Mouse (Mus musculus): ENCODE measurements around the gene Ranbp3. TPM values are rescaled to one million over a fixed set of nuclear protein-coding genes. Genes with fewer than 3 reads are reported as not detected.

Ranbp3 gene
- polyA plus RNA-seq, 1 experiment from 2014 or later, result 28.8 TPM

GRCm38 (mm10) chr17:56756703-56757399, 83.8 kb downstream of the Ranbp3 start:
- peak overlapping the region; percentile 98 for H3K4me2 ChIP-seq (replicated peaks; ENCODE audit: low read depth)
- peak; percentile 75 for TF ChIP-seq CTCF (IDR thresholded peaks at IDR 0.05; ENCODE audit: low read depth)
- H3K9me3 ChIP-seq (ENCODE audit: control insufficient read depth), result no peaks in the 10 kb centered on the region
- peak overlapping the region; percentile 49 for H3K4me3 ChIP-seq (ENCODE audit: low read depth, low read length)
- no peaks in the 10 kb centered on the region; the same call in 1 of the 2 replicates for H3K36me3 ChIP-seq (ENCODE audit: control insufficient read depth, insufficient read depth)
- peak overlapping the region; percentile 41 for H3K9ac ChIP-seq (ENCODE audit: low read depth, low read length)
- H3K27ac ChIP-seq (ENCODE audit: low read depth, low read length), result no peak overlapping the region
- under 1% methylated on average over 51 of the region's 51 CpGs for WGBS
- peaks cover 8% of the 10 kb centered on the region; the same call in 1 of the 2 replicates for H3K27me3 ChIP-seq (replicated peaks; ENCODE audit: control insufficient read depth, insufficient read depth, low read length)
- ATAC-seq, result peak; percentile 7; the same call in 1 of the 2 replicates
- H3K4me1 ChIP-seq (replicated peaks; ENCODE audit: control insufficient read depth, insufficient read depth, low read length), result peaks cover 6% of the 10 kb centered on the region

DNA sequence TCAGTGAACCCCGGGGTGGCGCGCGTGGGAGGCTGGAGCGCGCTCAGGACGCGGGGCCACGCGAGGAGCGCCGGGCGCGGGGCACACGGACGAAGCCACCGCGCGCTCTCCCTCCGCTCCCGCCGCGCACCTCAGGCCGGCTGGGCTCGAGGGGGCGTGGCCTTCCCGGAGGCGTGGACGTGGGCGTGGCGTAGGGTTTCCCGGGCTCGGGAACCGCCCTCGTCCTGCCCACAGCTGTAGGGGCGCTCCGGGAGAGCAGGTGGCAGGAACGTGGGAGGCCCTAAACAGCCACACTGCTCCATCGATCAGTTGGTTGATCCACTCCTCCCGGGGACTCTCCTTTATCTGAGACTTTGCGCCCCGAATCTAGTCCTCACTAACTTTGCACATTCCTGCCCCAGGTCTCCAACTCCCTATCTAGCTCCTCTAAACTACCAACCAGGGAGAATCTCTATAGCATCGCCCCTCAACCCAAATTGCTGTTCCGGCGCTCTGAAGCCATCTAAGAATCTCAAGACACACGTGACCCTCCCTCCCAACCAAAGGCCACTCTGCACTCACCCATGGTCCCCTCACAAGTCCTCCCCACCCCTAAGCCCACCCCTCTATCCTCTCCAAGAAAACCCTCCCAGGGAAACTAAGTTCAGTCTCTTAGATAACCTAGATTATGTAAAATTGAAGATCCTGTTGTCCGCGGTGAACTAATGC, 84.5 kb downstream of the Ranbp3 start, which contains the start of gene Nrtn:
Nrtn (minus strand) TSS at position 115 of the 708 bp plus-strand sequence.
- Histone ChIP-seq H3K9ac (ENCODE audit: low read depth, low read length) (peak within 1 kb of the TSS; percentile 41), H3K4me3 (ENCODE audit: low read depth, low read length) (peak within 1 kb of the TSS; percentile 49), H3K27ac (ENCODE audit: low read depth, low read length) (no peak within 1 kb of the TSS), H3K27me3 (replicated peaks; ENCODE audit: control insufficient read depth, insufficient read depth, low read length) (peaks cover 8% of the 10 kb centered on the region; the same call in 1 of the 2 replicates), H3K4me1 (replicated peaks; ENCODE audit: control insufficient read depth, insufficient read depth, low read length) (peaks cover 6% of the 10 kb centered on the region), H3K36me3 (ENCODE audit: control insufficient read depth, insufficient read depth) (no peaks in the 10 kb centered on the region; the same call in 1 of the 2 replicates), H3K4me2 (replicated peaks; ENCODE audit: low read depth) (peak within 1 kb of the TSS; percentile 98), H3K9me3 (ENCODE audit: control insufficient read depth) (no peaks in the 10 kb centered on the region)
- WGBS, result under 1% methylated on average over 37 of the region's 48 CpGs
- TF ChIP-seq CTCF (IDR thresholded peaks at IDR 0.05; ENCODE audit: low read depth), result 0 out of 2 replicates have a peak, but pooled peaks have one; percentile 12
- peak; percentile 72 for ATAC-seq

DNA sequence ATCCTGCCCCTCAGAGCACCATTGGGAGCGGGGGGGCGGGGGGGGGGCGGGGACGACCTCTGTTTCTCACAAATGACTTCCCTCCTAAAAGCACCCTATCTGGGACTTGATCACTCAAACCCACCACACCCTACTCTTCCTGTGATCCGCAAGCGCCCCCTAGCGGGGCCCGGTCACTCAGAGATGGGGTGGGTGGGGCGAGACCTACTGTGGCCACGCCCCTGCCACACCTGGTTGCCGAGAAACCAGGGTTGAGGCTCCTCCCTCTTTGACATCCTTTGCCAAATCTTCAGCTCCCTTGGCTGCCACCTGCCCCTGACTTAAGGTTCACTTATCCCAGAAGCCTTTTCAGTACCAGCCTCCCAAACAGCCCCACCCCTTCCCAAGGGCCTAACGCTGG, 85.0 kb downstream of the Ranbp3 start:
- H3K4me3 ChIP-seq (ENCODE audit: low read depth, low read length), result no peak overlapping the region
- H3K9ac ChIP-seq (ENCODE audit: low read depth, low read length), result no peak overlapping the region

DNA sequence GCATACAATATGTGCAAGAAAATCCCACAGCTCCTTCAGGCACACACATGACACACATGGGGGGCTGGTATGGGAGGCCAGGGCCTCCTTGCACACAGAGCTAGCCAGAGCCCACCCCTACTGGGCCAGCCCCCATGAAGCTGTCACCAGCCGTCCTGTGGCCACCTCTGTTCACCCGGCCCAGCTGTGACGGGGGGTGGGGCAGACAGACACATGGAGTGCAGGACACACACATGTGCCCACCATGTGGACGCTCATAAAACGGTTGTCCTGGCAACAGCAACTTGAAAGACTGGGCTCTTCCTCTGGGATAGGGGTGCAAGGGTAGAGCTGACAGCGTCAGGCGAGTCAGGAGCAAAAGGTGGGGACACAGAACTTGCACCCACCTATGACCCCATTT, 86.2 kb downstream of the Ranbp3 start:
- H3K36me3 ChIP-seq (ENCODE audit: control insufficient read depth, insufficient read depth), result no peaks in the 10 kb centered on the region
- no peak overlapping the region for H3K27ac ChIP-seq (ENCODE audit: low read depth, low read length)
- no peak overlapping the region for H3K4me2 ChIP-seq (replicated peaks; ENCODE audit: low read depth)
- no peak overlapping the region for H3K9ac ChIP-seq (ENCODE audit: low read depth, low read length)
- H3K27me3 ChIP-seq (replicated peaks; ENCODE audit: control insufficient read depth, insufficient read depth, low read length), result 0 out of 2 replicates have a peak, but pooled peaks cover 7% of the 10 kb centered on the region
- ATAC-seq, result no peak
- no peak for TF ChIP-seq CTCF (IDR thresholded peaks at IDR 0.05; ENCODE audit: low read depth)
- no peaks in the 10 kb centered on the region for H3K9me3 ChIP-seq (ENCODE audit: control insufficient read depth)
- WGBS, result 69% methylated on average over 7 of the region's 7 CpGs
- H3K4me3 ChIP-seq (ENCODE audit: low read depth, low read length), result no peak overlapping the region
- peaks cover 6% of the 10 kb centered on the region for H3K4me1 ChIP-seq (replicated peaks; ENCODE audit: control insufficient read depth, insufficient read depth, low read length)

More for the DNA sequence above, 85.0 kb downstream of the Ranbp3 start:
- Histone ChIP-seq H3K4me2 (replicated peaks; ENCODE audit: low read depth) (peak overlapping the region; percentile 98), H3K4me1 (replicated peaks; ENCODE audit: control insufficient read depth, insufficient read depth, low read length) (peaks cover 6% of the 10 kb centered on the region), H3K36me3 (ENCODE audit: control insufficient read depth, insufficient read depth) (no peaks in the 10 kb centered on the region), H3K9me3 (ENCODE audit: control insufficient read depth) (no peaks in the 10 kb centered on the region), H3K27me3 (replicated peaks; ENCODE audit: control insufficient read depth, insufficient read depth, low read length) (0 out of 2 replicates have a peak, but pooled peaks cover 8% of the 10 kb centered on the region), H3K27ac (ENCODE audit: low read depth, low read length) (no peak overlapping the region)
- ATAC-seq, result peak; percentile 29; the same call in 1 of the 2 replicates
- TF ChIP-seq CTCF (IDR thresholded peaks at IDR 0.05; ENCODE audit: low read depth), result peak; percentile 77
- 6% methylated on average over 12 of the region's 12 CpGs for WGBS

DNA sequence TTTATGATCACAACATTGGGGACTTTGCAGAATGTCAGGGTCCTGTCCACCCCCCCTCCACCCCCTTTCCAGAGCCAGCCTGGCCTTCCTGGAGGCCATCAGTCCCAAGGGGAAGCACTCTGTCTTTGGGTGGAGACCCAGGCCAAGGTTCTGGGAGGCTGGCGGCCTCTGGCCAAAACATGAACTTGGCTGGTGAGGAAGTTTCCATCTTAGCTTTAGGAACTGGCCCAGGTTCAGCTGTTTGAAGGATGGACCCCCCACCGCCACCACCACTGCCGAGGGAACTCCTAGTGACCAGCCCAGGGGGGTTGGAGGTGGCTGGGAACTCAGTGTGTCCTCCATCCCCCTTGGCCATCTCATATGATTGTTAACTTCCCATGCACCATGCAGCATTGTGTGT, 88.0 kb downstream of the Ranbp3 start:
- 68% methylated on average over 3 of the region's 3 CpGs for WGBS

More for the DNA sequence above, 88.0 kb downstream of the Ranbp3 start:
- TF ChIP-seq CTCF (IDR thresholded peaks at IDR 0.05; ENCODE audit: low read depth), result no peak
- Histone ChIP-seq H3K27ac (ENCODE audit: low read depth, low read length) (no peak overlapping the region), H3K36me3 (ENCODE audit: control insufficient read depth, insufficient read depth) (no peaks in the 10 kb centered on the region), H3K4me3 (ENCODE audit: low read depth, low read length) (no peak overlapping the region), H3K4me1 (replicated peaks; ENCODE audit: control insufficient read depth, insufficient read depth, low read length) (peaks cover 10% of the 10 kb centered on the region), H3K4me2 (replicated peaks; ENCODE audit: low read depth) (no peak overlapping the region), H3K9ac (ENCODE audit: low read depth, low read length) (no peak overlapping the region), H3K27me3 (replicated peaks; ENCODE audit: control insufficient read depth, insufficient read depth, low read length) (no peaks in the 10 kb centered on the region), H3K9me3 (ENCODE audit: control insufficient read depth) (no peaks in the 10 kb centered on the region)
- ATAC-seq, result no peak

Other genes starting within 250 kb of the Ranbp3 start
- gene Ptprs, start 196.8 kb upstream of the Ranbp3 start, polyA plus RNA-seq (2015; fragmentation: Nextera tagmentation; extraction: Ambion mirVana), result 15.2 and 15.7 TPM in 2 replicates
- not detected in 2 replicates for gene Znrf4, start 160.9 kb upstream of the Ranbp3 start, polyA plus RNA-seq (2015; fragmentation: Nextera tagmentation; extraction: Ambion mirVana)
- not detected in 2 replicates for gene Gm20219, start 118.9 kb upstream of the Ranbp3 start, polyA plus RNA-seq (2015; fragmentation: Nextera tagmentation; extraction: Ambion mirVana)
- gene Safb2, start 88.7 kb upstream of the Ranbp3 start, polyA plus RNA-seq (2015; fragmentation: Nextera tagmentation; extraction: Ambion mirVana), result 22.3 and 31.3 TPM in 2 replicates
- 40.0 and 44.9 TPM in 2 replicates for gene Safb, start 88.5 kb upstream of the Ranbp3 start, polyA plus RNA-seq (2015; fragmentation: Nextera tagmentation; extraction: Ambion mirVana)
- gene 2410015M20Rik, start 63.5 kb upstream of the Ranbp3 start, polyA plus RNA-seq (2015; fragmentation: Nextera tagmentation; extraction: Ambion mirVana), result 358 and 361 TPM in 2 replicates
- gene Rpl36, start 59.9 kb upstream of the Ranbp3 start, polyA plus RNA-seq (2015; fragmentation: Nextera tagmentation; extraction: Ambion mirVana), result 1,422 and 1,459 TPM in 2 replicates
- gene Lonp1, start 46.4 kb upstream of the Ranbp3 start, polyA plus RNA-seq (2015; fragmentation: Nextera tagmentation; extraction: Ambion mirVana), result 23.2 and 25.5 TPM in 2 replicates
- gene Catsperd, start 45.2 kb upstream of the Ranbp3 start, polyA plus RNA-seq (2015; fragmentation: Nextera tagmentation; extraction: Ambion mirVana), result 0.65 and 0.68 TPM in 2 replicates
- gene Ndufa11, start 44.5 kb downstream of the Ranbp3 start, polyA plus RNA-seq (2015; fragmentation: Nextera tagmentation; extraction: Ambion mirVana), result 660 and 718 TPM in 2 replicates
- 9.6 and 13.4 TPM in 2 replicates for gene Vmac, start 44.7 kb downstream of the Ranbp3 start, polyA plus RNA-seq (2015; fragmentation: Nextera tagmentation; extraction: Ambion mirVana)
- gene Nrtn, start 84.2 kb downstream of the Ranbp3 start, polyA plus RNA-seq (2015; fragmentation: Nextera tagmentation; extraction: Ambion mirVana), result 20.6 and 21.0 TPM in 2 replicates
- 16.1 and 16.6 TPM in 2 replicates for gene Dus3l, start 91.5 kb downstream of the Ranbp3 start, polyA plus RNA-seq (2015; fragmentation: Nextera tagmentation; extraction: Ambion mirVana)
- 0.25 and 0.51 TPM in 2 replicates for gene Prr22, start 97.0 kb downstream of the Ranbp3 start, polyA plus RNA-seq (2015; fragmentation: Nextera tagmentation; extraction: Ambion mirVana)
- gene Rfx2, start 157.7 kb downstream of the Ranbp3 start, polyA plus RNA-seq (2015; fragmentation: Nextera tagmentation; extraction: Ambion mirVana), result 1.4 and 1.6 TPM in 2 replicates
- not detected in 2 replicates for gene Acsbg2, start 201.2 kb downstream of the Ranbp3 start, polyA plus RNA-seq (2015; fragmentation: Nextera tagmentation; extraction: Ambion mirVana)
- 0.23 and 0.30 TPM in 2 replicates for gene 1700061G19Rik, start 202.2 kb downstream of the Ranbp3 start, polyA plus RNA-seq (2015; fragmentation: Nextera tagmentation; extraction: Ambion mirVana)

All from intestine, postnatal 0 days (tissue).